Comparison of ENCODE assay signal across 8 mouse cellular contexts in genomic region chr6:113037946-113038734, GRCm38 (mm10). TPM values are rescaled to one million over a fixed set of nuclear protein-coding genes. Genes with fewer than 3 reads are reported as not detected.
DNase-seq lines count a peak whose midpoint lies in the region; ATAC-seq and TF ChIP-seq lines count a peak whose summit lies in the region.

No protein-coding gene starts in this region.

- no peaks in the 10 kb centered on the region for H3K27me3 ChIP-seq in MEL (ENCODE audit: control insufficient read depth in 1 of 2, insufficient read depth in 2 of 2, low read length in 2 of 2)
- no peaks in the 10 kb centered on the region for H3K27me3 ChIP-seq in cerebellum, adult 2 months (ENCODE audit: control insufficient read depth, insufficient read depth, low read length)
- H3K27me3 ChIP-seq in forebrain, embryonic 16.5 days (replicated peaks; ENCODE audit: control insufficient read depth, insufficient read depth, low read length), result no peaks in the 10 kb centered on the region
- no peaks in the 10 kb centered on the region for H3K27me3 ChIP-seq in lung, embryonic 15.5 days

- TF ChIP-seq CTCF in MEL (IDR thresholded peaks at IDR 0.05 in 2 of 3, conservative IDR thresholded peaks at IDR 0.05 in 1 of 3; ENCODE audit: control insufficient read depth in 1 of 3, insufficient read depth in 1 of 3, low read depth in 2 of 3, low read length in 3 of 3, poor library complexity in 1 of 3, severe bottlenecking in 1 of 3), result peak; percentile 92 to 99 (median 99)
- TF ChIP-seq CTCF in cerebellum, adult 2 months (IDR thresholded peaks at IDR 0.05; ENCODE audit: borderline replicate concordance, insufficient read depth, low read depth, low read length), result peak; percentile 94
- peak; percentile 98 for TF ChIP-seq CTCF in layer of hippocampus, adult 2 months (conservative IDR thresholded peaks at IDR 0.05)
- 0 out of 2 replicates have a peak, but pooled peaks have one; percentile 4 for TF ChIP-seq CTCF in olfactory bulb, adult 2 months (IDR thresholded peaks at IDR 0.05; ENCODE audit: insufficient read depth, low read depth, low read length)

- peaks cover 21 to 23% of the 10 kb centered on the region in 2 experiments for H3K4me1 ChIP-seq in MEL (ENCODE audit: control insufficient read depth in 1 of 2, insufficient read depth in 2 of 2, low read length in 2 of 2)
- no peaks in the 10 kb centered on the region for H3K4me1 ChIP-seq in cerebellum, adult 2 months (ENCODE audit: control insufficient read depth, insufficient read depth, low read length)
- peaks cover 3% of the 10 kb centered on the region; the same call in 1 of the 2 replicates for H3K4me1 ChIP-seq in forebrain, embryonic 16.5 days (replicated peaks; ENCODE audit: control insufficient read depth, insufficient read depth, low read length)
- peaks cover 8% of the 10 kb centered on the region for H3K4me1 ChIP-seq in lung, embryonic 15.5 days
- H3K4me1 ChIP-seq in olfactory bulb, adult 2 months (ENCODE audit: control insufficient read depth, insufficient read depth, low read length), result peaks cover 3% of the 10 kb centered on the region; the same call in 1 of the 2 replicates

- no peaks in the 10 kb centered on the region; the same call in 1 of the 2 replicates for H3K79me2 ChIP-seq in MEL (ENCODE audit: control insufficient read depth, insufficient read depth, low read length, poor library complexity)

- H3K9me3 ChIP-seq in MEL (replicated peaks; ENCODE audit: insufficient read depth, low read length), result no peaks in the 10 kb centered on the region
- no peaks in the 10 kb centered on the region for H3K9me3 ChIP-seq in forebrain, embryonic 16.5 days (ENCODE audit: control insufficient read depth, low read length)
- no peaks in the 10 kb centered on the region for H3K9me3 ChIP-seq in lung, embryonic 15.5 days

- no peak; the same call in none of the 2 replicates for TF ChIP-seq RAD21 in MEL (IDR thresholded peaks at IDR 0.05; ENCODE audit: low read depth, low read length)

- peak overlapping the region; percentile 50 to 55 for H3K4me3 ChIP-seq in MEL (ENCODE audit: control insufficient read depth in 1 of 2, insufficient read depth in 1 of 2, low read depth in 2 of 2, low read length in 2 of 2)
- no peak overlapping the region for H3K4me3 ChIP-seq in cerebellum, adult 2 months (replicated peaks; ENCODE audit: insufficient read depth, low read depth, low read length)
- H3K4me3 ChIP-seq in forebrain, embryonic 16.5 days (replicated peaks; ENCODE audit: low read length), result peak overlapping the region; percentile 7
- peak overlapping the region; percentile 29; the same call in 1 of the 2 replicates for H3K4me3 ChIP-seq in layer of hippocampus, adult 2 months
- H3K4me3 ChIP-seq in lung, embryonic 15.5 days, result peak overlapping the region; percentile 24
- H3K4me3 ChIP-seq in olfactory bulb, adult 2 months (ENCODE audit: insufficient read depth, low read depth, low read length), result no peak overlapping the region

- WGBS in cerebellum, adult 2 months, result 13% methylated on average over 19 of the region's 19 CpGs
- WGBS in forebrain, embryonic 16.5 days, result 10% methylated on average over 19 of the region's 19 CpGs
- 5% methylated on average over 19 of the region's 19 CpGs for WGBS in lung, embryonic 15.5 days
- 10% methylated on average over 19 of the region's 19 CpGs for WGBS in olfactory bulb, adult 2 months

- ATAC-seq in forebrain, embryonic 16.5 days, result peak; percentile 62
- ATAC-seq in lung, embryonic 15.5 days (ENCODE audit: borderline replicate concordance, extremely low read depth, low FRiP score, low TSS enrichment), result peak; percentile 39; the same call in 1 of the 2 replicates

- H3K9ac ChIP-seq in MEL (ENCODE audit: control insufficient read depth, low read depth, low read length, poor library complexity, severe bottlenecking), result peak overlapping the region; percentile 72
- H3K9ac ChIP-seq in forebrain, embryonic 16.5 days (replicated peaks; ENCODE audit: low read depth, low read length), result peak overlapping the region; percentile 24
- peak overlapping the region; percentile 13 for H3K9ac ChIP-seq in lung, embryonic 15.5 days

- H3K36me3 ChIP-seq in MEL (ENCODE audit: control insufficient read depth in 1 of 2, insufficient read depth in 2 of 2, low read length in 2 of 2), result peaks cover 0 to 36% of the 10 kb centered on the region in 2 experiments; a peak in 2 of 4 replicates
- H3K36me3 ChIP-seq in forebrain, embryonic 16.5 days (ENCODE audit: control insufficient read depth, insufficient read depth), result no peaks in the 10 kb centered on the region
- H3K36me3 ChIP-seq in lung, embryonic 15.5 days, result no peaks in the 10 kb centered on the region

- H3K27ac ChIP-seq in MEL (ENCODE audit: control insufficient read depth, low read depth, low read length), result no peak overlapping the region
- no peak overlapping the region for H3K27ac ChIP-seq in cerebellum, adult 2 months (ENCODE audit: insufficient read depth, low read length)
- 0 out of 2 replicates have a peak overlapping the region, but pooled peaks have one; percentile 5 for H3K27ac ChIP-seq in forebrain, embryonic 16.5 days (ENCODE audit: low read length)
- peak overlapping the region; percentile 54; the same call in 1 of the 2 replicates for H3K27ac ChIP-seq in layer of hippocampus, adult 2 months
- 0 out of 2 replicates have a peak overlapping the region, but pooled peaks have one; percentile 32 for H3K27ac ChIP-seq in lung, embryonic 15.5 days
- no peak overlapping the region for H3K27ac ChIP-seq in olfactory bulb, adult 2 months (ENCODE audit: insufficient read depth, low read depth, low read length)

- TF ChIP-seq EP300 in MEL (IDR thresholded peaks at IDR 0.05; ENCODE audit: low read depth in 1 of 2, low read length in 2 of 2), result 0 out of 4 replicates have a peak, but pooled peaks of 1 of the 2 experiments have one; percentile 19

- peak overlapping the region; percentile 44 for H3K4me2 ChIP-seq in forebrain, embryonic 16.5 days (ENCODE audit: low read length)
- H3K4me2 ChIP-seq in lung, embryonic 15.5 days, result peak overlapping the region; percentile 51

- peak; percentile 87 for DNase-seq in MEL (ENCODE audit: low read depth, low spot score)
- DNase-seq in cerebellum, adult 2 months, result peak; percentile 62 to 71
- peak; percentile 76 for DNase-seq in heart, postnatal 4 days
- DNase-seq in layer of hippocampus, adult 2 months (ENCODE audit: low spot score in 2 of 2), result peak; percentile 55 to 74
- peak; percentile 76 for DNase-seq in thymus, postnatal 25 days

- no peak for TF ChIP-seq POLR2A in MEL (IDR thresholded peaks at IDR 0.05; ENCODE audit: control insufficient read depth in 1 of 2, insufficient read depth in 1 of 2, low read depth in 1 of 2, low read length in 2 of 2, poor library complexity in 1 of 2)
- no peak for TF ChIP-seq POLR2A in cerebellum, adult 2 months (IDR thresholded peaks at IDR 0.05; ENCODE audit: borderline replicate concordance, insufficient read depth, low read length)
- TF ChIP-seq POLR2A in olfactory bulb, adult 2 months (IDR thresholded peaks at IDR 0.05; ENCODE audit: insufficient read depth, low read depth, low read length), result no peak

TF ChIP-seq in MEL, 35 proteins besides CTCF, POLR2A, EP300 and RAD21 (continues in another document):
- no peak for TF ChIP-seq GATA1 (IDR thresholded peaks at IDR 0.05; ENCODE audit: low read depth, low read length)
- peak; percentile 49; the same call in 1 of the 2 replicates for TF ChIP-seq BHLHE40 (IDR thresholded peaks at IDR 0.05; ENCODE audit: borderline replicate concordance, low read depth, low read length)
- 0 out of 2 replicates have a peak, but pooled peaks have one; percentile 51 for TF ChIP-seq TBP (IDR thresholded peaks at IDR 0.05; ENCODE audit: low read depth, low read length)
- TF ChIP-seq TCF12 (IDR thresholded peaks at IDR 0.05; ENCODE audit: low read depth, low read length), result 0 out of 2 replicates have a peak, but pooled peaks have one; percentile 12
- peak; percentile 96 for TF ChIP-seq ZC3H11A (IDR thresholded peaks at IDR 0.05; ENCODE audit: low read depth, low read length)
- peak; percentile 67; the same call in 1 of the 2 replicates for TF ChIP-seq MXI1 (IDR thresholded peaks at IDR 0.05; ENCODE audit: low read depth, low read length)
- TF ChIP-seq MAZ (IDR thresholded peaks at IDR 0.05; ENCODE audit: low read depth, low read length), result no peak
- TF ChIP-seq ZNF384 (IDR thresholded peaks at IDR 0.05; ENCODE audit: low read depth, low read length), result peak; percentile 49; the same call in 1 of the 2 replicates
- TF ChIP-seq MYC (IDR thresholded peaks at IDR 0.05; ENCODE audit: low read depth, low read length), result peak; percentile 76
- TF ChIP-seq JUND (IDR thresholded peaks at IDR 0.05; ENCODE audit: low read depth, low read length), result peak; percentile 65; the same call in 1 of the 2 replicates
- no peak for TF ChIP-seq POLR2AphosphoS2 (IDR thresholded peaks at IDR 0.05; ENCODE audit: low read length)
- peak; percentile 67 for TF ChIP-seq MAX (IDR thresholded peaks at IDR 0.05; ENCODE audit: low read length)
- TF ChIP-seq NELFE (IDR thresholded peaks at IDR 0.05; ENCODE audit: low read depth, low read length), result no peak
- TF ChIP-seq HCFC1 (IDR thresholded peaks at IDR 0.05; ENCODE audit: low read depth, low read length), result peak; percentile 58; the same call in 1 of the 2 replicates

RNA-seq across cellular contexts. Expression of gene Thumpd3, which starts 7.9 kb away (rescaled TPM):
- 89.1 and 95.7 TPM in 2 replicates for total RNA-seq in MEL (2012; rRNA removed)
- polyA plus RNA-seq in MEL (2012; ENCODE audit: insufficient read depth in 1 of 2, insufficient read length in 2 of 2, low read depth in 1 of 2, low replicate concordance in 2 of 2, missing spikeins in 1 of 2), result 100 to 1,000 TPM in 1 of 2 experiments, 10 to 100 TPM in 1; 74.8 to 158 TPM
- polyA plus RNA-seq in cerebellum, adult 2 months (2012; rRNA removed), result 20.8 and 21.8 TPM in 2 replicates
- 65.0 and 66.8 TPM in 2 replicates for polyA plus RNA-seq in forebrain, embryonic 16.5 days (2015; fragmentation: Nextera tagmentation; extraction: Ambion mirVana)
- 10 to 100 TPM; 21.4 to 24.5 TPM for total RNA-seq in heart, postnatal 4 days (2021)
- total RNA-seq in layer of hippocampus, adult 2 months (2021), result 10 to 100 TPM; 38.2 to 40.6 TPM
- 43.0 and 50.8 TPM in 2 replicates for polyA plus RNA-seq in lung, embryonic 15.5 days (2015; fragmentation: Nextera tagmentation; extraction: Ambion mirVana)
- not detected in 2 replicates for polyA plus RNA-seq in olfactory bulb, adult 2 months (2012; ENCODE audit: insufficient read depth, insufficient read length, low replicate concordance, missing spikeins)

RNA-seq across cellular contexts. Expression of gene Setd5, which starts 39.0 kb away (rescaled TPM):
- total RNA-seq in MEL (2012; rRNA removed), result 43.5 and 50.4 TPM in 2 replicates
- polyA plus RNA-seq in MEL (2012; ENCODE audit: insufficient read depth in 1 of 2, insufficient read length in 2 of 2, low read depth in 1 of 2, low replicate concordance in 2 of 2, missing spikeins in 1 of 2), result 100 to 1,000 TPM in 1 of 2 experiments, 10 to 100 TPM in 1; 80.2 to 185 TPM
- 58.9 and 64.2 TPM in 2 replicates for polyA plus RNA-seq in cerebellum, adult 2 months (2012; rRNA removed)
- 52.2 and 55.4 TPM in 2 replicates for polyA plus RNA-seq in forebrain, embryonic 16.5 days (2015; fragmentation: Nextera tagmentation; extraction: Ambion mirVana)
- 10 to 100 TPM; 90.1 to 91.8 TPM for total RNA-seq in heart, postnatal 4 days (2021)
- 100 to 1,000 TPM; 110 to 113 TPM for total RNA-seq in layer of hippocampus, adult 2 months (2021)
- polyA plus RNA-seq in lung, embryonic 15.5 days (2015; fragmentation: Nextera tagmentation; extraction: Ambion mirVana), result 69.5 and 77.2 TPM in 2 replicates
- 290 and 314 TPM in 2 replicates for polyA plus RNA-seq in olfactory bulb, adult 2 months (2012; ENCODE audit: insufficient read depth, insufficient read length, low replicate concordance, missing spikeins)

Comparison
In these comparisons a context has a peak if more than half of its experiments do, and no peak if none do; other contexts are left out.
1. H3K27ac ChIP-seq: peak in forebrain, embryonic 16.5 days (single experiment), layer of hippocampus, adult 2 months (single experiment) and lung, embryonic 15.5 days (single experiment); none in MEL (single experiment), cerebellum, adult 2 months (single experiment) and olfactory bulb, adult 2 months (single experiment).
2. H3K4me3 ChIP-seq: peak in MEL (2 of 2), forebrain, embryonic 16.5 days (single experiment), layer of hippocampus, adult 2 months (single experiment) and lung, embryonic 15.5 days (single experiment); none in cerebellum, adult 2 months (single experiment) and olfactory bulb, adult 2 months (single experiment).
3. H3K9ac ChIP-seq: peak in every context shown above with its lines; median percentile 72 in MEL; 24 in forebrain, embryonic 16.5 days; 13 in lung, embryonic 15.5 days.
4. CTCF ChIP-seq: peak in every context shown above with its lines; median percentile 99 in MEL; 98 in layer of hippocampus, adult 2 months; 94 in cerebellum, adult 2 months; 4 in olfactory bulb, adult 2 months.
5. Peak in every context shown above with its lines, with median percentiles within 50 percentile points of each other: DNase-seq.